Mouse (Mus musculus): ENCODE results near the gene Abcc4.

Gene Abcc4

GRCm38 (mm10) chr14:118712889-118713288 lies 6.9 kb upstream of the Abcc4 start:
- DNase-seq (ENCODE audit: low spot score) = no peak

GRCm38 (mm10) chr14:118710945-118711344 lies 4.9 kb upstream of the Abcc4 start:
- no peak for DNase-seq (ENCODE audit: low spot score)

GRCm38 (mm10) chr14:118709736-118710135 lies 3.7 kb upstream of the Abcc4 start:
- DNase-seq (ENCODE audit: low spot score) = peak; percentile 57

DNA sequence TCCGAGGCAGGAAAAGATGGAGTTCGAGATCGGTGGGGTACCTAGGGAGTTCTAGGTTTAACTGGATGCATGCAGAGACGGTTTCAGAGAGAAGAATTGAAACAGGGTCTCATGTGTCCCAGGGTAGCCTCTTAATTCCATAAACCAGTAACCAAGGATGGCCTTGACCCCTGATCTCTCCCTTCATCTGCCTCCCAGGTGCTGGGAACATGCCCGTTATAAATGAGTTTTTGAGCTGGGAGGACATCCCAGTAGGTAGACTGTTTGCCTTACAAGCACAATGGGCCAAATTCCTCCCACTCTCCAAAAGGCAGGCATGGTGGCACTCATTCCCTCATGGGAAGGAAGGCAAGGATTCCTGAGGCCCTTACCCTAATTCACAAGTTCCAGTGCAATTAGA lies 2.1 kb upstream of the Abcc4 start:
- no peak for DNase-seq (ENCODE audit: low spot score)

DNA sequence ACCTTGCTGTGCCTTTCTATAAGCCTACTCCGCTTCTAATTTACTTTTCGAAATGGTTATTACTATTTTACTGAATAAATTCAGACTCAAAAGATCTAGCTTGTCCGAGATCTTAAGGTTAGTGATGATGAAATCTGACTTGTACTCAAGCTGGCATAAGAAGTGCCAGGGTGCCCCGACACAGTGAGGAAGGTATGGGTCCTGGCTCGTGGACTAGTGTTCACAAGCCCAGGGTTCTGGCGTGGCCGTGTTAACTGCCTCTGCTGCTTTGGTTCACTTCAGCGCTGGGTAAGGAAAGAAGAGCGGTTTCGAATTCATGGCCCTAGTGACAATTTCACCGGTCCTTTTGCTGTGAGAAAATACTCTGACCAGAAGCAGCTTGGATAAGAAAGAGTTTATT lies 943 bp upstream of the Abcc4 start:
- no peak for DNase-seq (ENCODE audit: low spot score)

- DNase-seq (ENCODE audit: low spot score) = no peak
Measured at GRCm38 (mm10) chr14:118705465-118705807, 583 bp downstream of the Abcc4 start.

- DNase-seq (ENCODE audit: low spot score) = no peak
Measured at GRCm38 (mm10) chr14:118703363-118703762, 2.7 kb downstream of the Abcc4 start.

DNA sequence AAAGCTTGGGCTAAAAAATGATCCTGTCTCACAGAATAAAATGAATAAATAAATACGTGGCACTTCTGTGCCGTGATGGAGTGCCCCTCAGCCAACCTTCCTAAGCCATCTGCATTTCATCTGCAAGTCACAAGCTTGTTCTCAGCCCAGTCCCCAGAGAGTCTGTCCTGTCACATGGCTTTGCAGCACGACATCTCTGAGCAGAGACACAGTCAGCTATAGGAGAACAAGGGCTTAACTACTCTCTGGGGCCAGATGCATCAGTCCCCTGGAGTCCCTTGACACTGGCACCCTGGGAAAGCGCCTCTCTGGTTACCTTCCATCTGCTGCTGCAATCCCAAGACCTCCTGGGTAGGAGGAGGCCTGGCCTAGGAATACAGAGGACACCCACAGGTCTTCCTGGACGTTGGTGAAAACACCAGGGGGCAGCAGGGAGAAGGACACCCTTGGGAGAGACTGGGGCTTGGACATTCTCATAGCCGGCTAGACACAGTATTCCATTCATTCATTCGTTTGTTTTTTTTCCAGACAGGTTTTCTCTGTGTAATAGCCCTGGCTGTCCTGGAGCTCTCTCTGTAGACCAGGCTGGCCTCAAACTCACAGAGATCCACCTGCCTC lies 3.9 kb downstream of the Abcc4 start:
- DNase-seq (ENCODE audit: low spot score) = no peak

DNA sequence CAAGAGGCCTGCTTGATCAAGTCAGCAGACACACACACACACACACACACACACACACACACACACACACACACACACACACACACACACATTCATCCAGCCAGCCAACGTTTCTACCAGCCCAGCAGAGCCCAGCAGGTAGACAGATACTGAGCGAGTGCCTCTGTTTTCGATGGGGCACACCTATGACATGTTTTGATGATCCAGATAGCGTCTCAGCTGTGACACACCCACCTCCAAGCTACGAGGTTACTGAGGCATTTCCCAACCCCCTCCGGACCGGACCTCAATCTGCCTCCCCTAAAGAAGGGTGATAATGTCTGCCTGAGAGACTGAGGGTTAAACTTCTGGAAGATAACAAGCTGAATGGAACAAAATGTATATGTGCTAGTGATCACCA lies 5.4 kb downstream of the Abcc4 start:
- DNase-seq (ENCODE audit: low spot score) = no peak

DNA sequence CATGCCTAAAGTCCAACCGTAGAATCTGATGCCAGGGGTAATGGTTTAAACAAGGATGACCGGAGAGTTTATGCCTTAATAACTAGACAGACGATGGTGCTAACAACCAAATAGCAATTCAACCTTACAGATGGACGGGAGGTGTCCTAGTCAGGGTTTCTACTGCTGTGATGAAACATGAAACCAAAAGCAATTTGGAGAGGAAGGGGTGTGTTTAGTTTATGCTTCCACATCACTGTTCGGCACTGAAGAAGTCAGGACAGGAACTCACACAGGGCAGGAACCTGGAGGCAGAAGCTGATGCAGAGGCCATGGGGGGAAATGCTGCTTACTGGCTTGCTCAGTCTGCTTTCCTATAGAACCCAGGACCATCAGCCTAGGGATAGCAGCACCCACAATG lies 6.1 kb downstream of the Abcc4 start:
- no peak for DNase-seq (ENCODE audit: low spot score)

DNA sequence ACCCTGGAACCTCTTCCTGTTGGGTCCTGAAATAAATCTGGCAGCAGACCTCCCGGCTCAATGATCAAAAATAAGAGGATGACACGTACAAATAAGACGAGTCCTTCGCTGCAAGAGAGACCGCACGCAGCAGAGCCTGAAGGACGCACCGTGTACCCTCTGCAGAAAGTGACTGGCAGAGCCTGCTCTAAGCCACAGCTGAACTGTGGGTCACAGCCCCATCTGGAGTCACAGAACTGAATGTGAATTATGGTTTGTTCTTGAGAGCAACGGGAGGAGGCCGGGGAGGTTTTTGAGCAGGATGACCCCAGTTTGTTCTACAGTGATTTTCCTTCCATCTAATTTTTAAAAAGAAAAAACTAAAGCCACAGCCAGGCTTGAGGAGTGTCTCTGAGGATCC lies 6.5 kb downstream of the Abcc4 start:
- DNase-seq (ENCODE audit: low spot score) = no peak

GRCm38 (mm10) chr14:118696556-118697289 lies 9.3 kb downstream of the Abcc4 start:
- DNase-seq (ENCODE audit: low spot score) = no peak

- no peak for DNase-seq (ENCODE audit: low spot score)
Measured at GRCm38 (mm10) chr14:118695866-118696265, 10.2 kb downstream of the Abcc4 start.

- DNase-seq (ENCODE audit: low spot score) = no peak
Measured at GRCm38 (mm10) chr14:118694321-118694720, 11.7 kb downstream of the Abcc4 start.

DNA sequence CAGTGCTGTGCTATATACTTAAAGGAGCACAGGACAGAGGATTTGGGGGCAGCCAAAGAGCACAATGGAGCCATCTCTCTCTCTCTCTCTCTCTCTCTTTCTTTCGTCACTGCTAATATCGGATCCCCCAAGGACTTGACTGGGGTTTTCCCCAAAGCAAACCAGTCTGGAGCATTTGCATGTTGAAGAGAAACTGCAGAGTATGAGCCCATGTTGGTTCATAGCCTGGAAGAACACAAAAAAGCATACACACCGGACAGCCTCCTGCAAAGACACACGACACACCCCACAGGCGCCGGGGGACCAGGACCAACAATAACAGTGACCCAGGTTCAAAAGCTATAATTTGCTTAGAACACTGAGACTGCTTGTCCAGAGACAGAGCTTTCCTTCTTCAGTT lies 14.1 kb downstream of the Abcc4 start:
- DNase-seq (ENCODE audit: low spot score) = no peak

- no peak for DNase-seq (ENCODE audit: low spot score)
Measured at GRCm38 (mm10) chr14:118691404-118691803, 14.6 kb downstream of the Abcc4 start.

DNA sequence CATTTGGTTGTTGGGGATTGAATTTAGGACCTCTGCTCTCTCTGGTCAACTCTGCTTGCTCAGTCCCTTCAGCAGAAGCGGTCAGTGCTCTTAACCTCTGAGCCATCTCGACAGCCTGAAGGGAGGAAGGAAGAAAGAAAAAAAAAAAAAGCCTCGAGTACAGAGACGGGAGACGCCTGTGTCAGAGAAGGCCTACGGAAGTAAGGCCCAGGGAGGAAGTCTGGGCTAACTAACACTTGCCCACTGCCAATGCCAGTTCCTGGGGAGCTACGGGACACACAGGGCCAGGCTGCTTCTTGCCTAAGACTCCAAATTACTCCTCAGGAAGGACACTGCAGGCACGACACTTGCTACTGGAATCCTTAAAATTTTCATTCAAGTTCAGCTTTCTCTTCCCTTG lies 15.1 kb downstream of the Abcc4 start:
- DNase-seq (ENCODE audit: low spot score) = no peak

- no peak for DNase-seq (ENCODE audit: low spot score)
Measured at GRCm38 (mm10) chr14:118690336-118690735, 15.7 kb downstream of the Abcc4 start.

DNA sequence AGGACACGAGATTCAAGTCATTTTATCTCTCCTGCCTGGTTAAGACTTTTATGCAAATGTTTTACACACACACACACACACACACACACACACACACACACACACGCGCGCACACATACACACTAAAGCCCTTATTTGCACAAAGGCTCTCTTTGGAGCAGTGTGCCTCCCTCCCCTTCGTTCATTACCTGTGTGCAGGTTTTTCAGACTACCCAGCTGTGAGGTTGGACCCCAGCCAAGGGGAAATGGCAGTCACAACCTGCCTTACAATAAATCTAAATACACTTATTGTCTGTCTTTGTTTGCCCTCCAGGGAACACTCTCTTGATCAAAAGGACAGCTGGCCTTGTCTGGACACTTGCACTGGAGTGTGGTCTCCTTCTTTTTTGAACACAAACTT lies 17.4 kb downstream of the Abcc4 start:
- no peak for DNase-seq (ENCODE audit: low spot score)

DNA sequence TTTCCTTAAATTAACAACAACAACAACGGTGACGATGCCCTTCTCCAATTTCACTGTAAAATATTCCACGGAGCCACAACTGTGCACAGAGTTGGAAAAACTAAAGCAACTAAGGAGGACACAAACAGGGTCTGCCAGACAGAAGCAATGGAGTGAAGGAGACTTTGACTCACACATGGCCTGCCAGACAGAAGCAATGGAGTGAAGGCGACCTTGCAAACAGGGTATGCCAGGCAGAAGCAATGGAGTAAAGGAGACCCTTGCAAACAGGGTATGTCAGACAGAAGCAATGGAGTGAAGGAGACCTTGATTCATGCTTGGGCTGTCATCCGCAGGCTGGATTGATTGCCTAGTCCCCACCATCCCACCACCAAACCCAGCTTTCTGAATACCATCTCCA lies 19.2 kb downstream of the Abcc4 start:
- DNase-seq (ENCODE audit: low spot score) = no peak

GRCm38 (mm10) chr14:118685572-118685971 lies 20.4 kb downstream of the Abcc4 start:
- no peak for DNase-seq (ENCODE audit: low spot score)

DNA sequence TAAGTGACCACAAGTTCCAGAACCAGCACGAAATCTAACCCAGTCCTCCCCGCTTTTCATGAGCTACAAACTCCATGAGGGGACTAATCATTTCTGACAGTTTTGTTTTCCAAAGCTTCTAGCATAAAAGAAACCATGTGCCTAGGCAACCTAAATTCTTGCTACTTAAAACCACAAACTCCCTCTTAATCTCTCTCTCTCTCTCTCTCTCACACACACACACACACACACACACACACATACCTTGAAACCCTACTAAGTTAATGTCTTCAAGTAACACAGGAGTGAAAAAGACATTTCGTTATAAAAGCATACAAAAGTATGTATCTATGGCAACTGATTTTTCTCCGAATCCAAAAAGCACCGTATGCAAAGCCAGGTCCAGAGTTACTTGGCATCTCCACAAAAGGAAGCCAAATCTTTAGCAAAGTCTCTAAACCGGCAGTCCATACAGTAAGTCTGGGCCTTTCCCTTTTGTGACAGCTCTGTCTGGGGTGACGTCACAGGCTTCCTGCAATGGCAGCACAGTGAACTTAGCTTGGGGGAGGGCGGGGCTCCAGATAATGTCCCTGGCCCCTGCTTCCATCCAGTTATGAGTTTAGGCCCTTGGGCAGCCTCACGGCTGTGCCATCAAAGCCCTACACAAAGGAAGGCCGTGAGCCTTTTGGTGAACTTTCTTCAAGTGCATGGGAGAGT lies 23.5 kb downstream of the Abcc4 start:
- DNase-seq (ENCODE audit: low spot score) = no peak

GRCm38 (mm10) chr14:118681087-118681486 lies 24.9 kb downstream of the Abcc4 start:
- no peak for DNase-seq (ENCODE audit: low spot score)

Measured in ovary, postnatal 10 days (tissue).